Mouse (Mus musculus): ENCODE measurements around the gene Pias1. TPM values are rescaled to one million over a fixed set of nuclear protein-coding genes. Genes with fewer than 3 reads are reported as not detected.

The Pias1 gene
- polyA plus RNA-seq, 1 experiment from 2014 or later, result 66.2 TPM

GRCm38 (mm10) chr9:62843356-62844024, 144.2 kb downstream of the Pias1 start:
- no peaks in the 10 kb centered on the region for H3K9me3 ChIP-seq
- H3K36me3 ChIP-seq (replicated peaks), result no peaks in the 10 kb centered on the region
- no peak for ATAC-seq (replicated peaks)
- H3K4me1 ChIP-seq, result peaks cover 10% of the 10 kb centered on the region
- H3K27me3 ChIP-seq (replicated peaks), result no peaks in the 10 kb centered on the region
- no peak overlapping the region for H3K4me3 ChIP-seq
- H3K4me2 ChIP-seq, result no peak overlapping the region
- H3K9ac ChIP-seq, result no peak overlapping the region
- 79% methylated on average over 10 of the region's 10 CpGs for WGBS
- H3K27ac ChIP-seq, result no peak overlapping the region

GRCm38 (mm10) chr9:62839172-62839770, 148.5 kb downstream of the Pias1 start:
- Histone ChIP-seq H3K4me2 (peak overlapping the region; percentile 78), H3K27me3 (replicated peaks) (no peaks in the 10 kb centered on the region), H3K27ac (peak overlapping the region; percentile 76), H3K36me3 (replicated peaks) (no peaks in the 10 kb centered on the region), H3K4me1 (peaks cover 15% of the 10 kb centered on the region), H3K4me3 (peak overlapping the region; percentile 72), H3K9ac (peak overlapping the region; percentile 83), H3K9me3 (no peaks in the 10 kb centered on the region)
- WGBS, result 14% methylated on average over 14 of the region's 14 CpGs
- peak; percentile 32; the same call in 1 of the 2 replicates for ATAC-seq (replicated peaks)

GRCm38 (mm10) chr9:62838506-62839171, 149.1 kb downstream of the Pias1 start, which contains the start of gene Cln6:
Gene Cln6 (plus strand): TSS chr9:62838785.
- H3K27me3 ChIP-seq (replicated peaks), result no peaks in the 10 kb centered on the region
- no peaks in the 10 kb centered on the region for H3K36me3 ChIP-seq (replicated peaks)
- peak within 1 kb of the TSS; percentile 78 for H3K4me2 ChIP-seq
- H3K27ac ChIP-seq, result peak within 1 kb of the TSS; percentile 76
- H3K9me3 ChIP-seq, result no peaks in the 10 kb centered on the region
- peak; percentile 82 for ATAC-seq (replicated peaks)
- H3K4me3 ChIP-seq, result peak within 1 kb of the TSS; percentile 72
- peak within 1 kb of the TSS; percentile 83 for H3K9ac ChIP-seq
- H3K4me1 ChIP-seq, result peaks cover 15% of the 10 kb centered on the region
- WGBS, result under 1% methylated on average over 42 of the region's 48 CpGs

DNA sequence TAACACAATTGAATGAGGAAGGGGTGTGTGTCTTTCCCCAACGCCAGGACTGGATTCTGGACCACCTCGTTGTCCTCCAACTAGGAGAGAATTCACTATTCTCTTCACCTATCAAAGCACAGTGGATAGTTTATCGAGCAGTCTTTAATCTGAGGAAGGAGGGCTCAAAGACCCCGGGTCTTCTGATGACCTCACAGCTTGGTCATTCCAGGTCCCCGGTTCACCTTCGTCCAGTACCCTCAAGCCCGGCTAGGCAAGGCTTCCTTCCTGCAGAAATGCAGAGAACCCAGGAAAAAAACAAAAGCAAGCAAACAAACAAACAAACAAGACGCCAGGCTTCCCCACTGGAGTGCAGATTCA, 149.6 kb downstream of the Pias1 start:
- ATAC-seq (replicated peaks), result peak; percentile 31
- H3K9me3 ChIP-seq, result no peaks in the 10 kb centered on the region
- 15% methylated on average over 8 of the region's 8 CpGs for WGBS

GRCm38 (mm10) chr9:62837611-62838010, 150.1 kb downstream of the Pias1 start:
- Histone ChIP-seq H3K9me3 (no peaks in the 10 kb centered on the region), H3K36me3 (replicated peaks) (no peaks in the 10 kb centered on the region), H3K27ac (0 out of 2 replicates have a peak overlapping the region, but pooled peaks have one; percentile 76), H3K4me3 (no peak overlapping the region), H3K4me1 (peaks cover 15% of the 10 kb centered on the region), H3K4me2 (no peak overlapping the region), H3K9ac (no peak overlapping the region), H3K27me3 (replicated peaks) (no peaks in the 10 kb centered on the region)
- WGBS, result 68% methylated on average over 3 of the region's 3 CpGs
- ATAC-seq (replicated peaks), result no peak

More for the DNA sequence above, 149.6 kb downstream of the Pias1 start:
- Histone ChIP-seq H3K36me3 (replicated peaks) (no peaks in the 10 kb centered on the region), H3K27me3 (replicated peaks) (no peaks in the 10 kb centered on the region), H3K4me2 (peak overlapping the region; percentile 78), H3K4me1 (peaks cover 15% of the 10 kb centered on the region), H3K9ac (peak overlapping the region; percentile 83; the same call in 1 of the 2 replicates), H3K4me3 (peak overlapping the region; percentile 72), H3K27ac (0 out of 2 replicates have a peak overlapping the region, but pooled peaks have one; percentile 76)

DNA sequence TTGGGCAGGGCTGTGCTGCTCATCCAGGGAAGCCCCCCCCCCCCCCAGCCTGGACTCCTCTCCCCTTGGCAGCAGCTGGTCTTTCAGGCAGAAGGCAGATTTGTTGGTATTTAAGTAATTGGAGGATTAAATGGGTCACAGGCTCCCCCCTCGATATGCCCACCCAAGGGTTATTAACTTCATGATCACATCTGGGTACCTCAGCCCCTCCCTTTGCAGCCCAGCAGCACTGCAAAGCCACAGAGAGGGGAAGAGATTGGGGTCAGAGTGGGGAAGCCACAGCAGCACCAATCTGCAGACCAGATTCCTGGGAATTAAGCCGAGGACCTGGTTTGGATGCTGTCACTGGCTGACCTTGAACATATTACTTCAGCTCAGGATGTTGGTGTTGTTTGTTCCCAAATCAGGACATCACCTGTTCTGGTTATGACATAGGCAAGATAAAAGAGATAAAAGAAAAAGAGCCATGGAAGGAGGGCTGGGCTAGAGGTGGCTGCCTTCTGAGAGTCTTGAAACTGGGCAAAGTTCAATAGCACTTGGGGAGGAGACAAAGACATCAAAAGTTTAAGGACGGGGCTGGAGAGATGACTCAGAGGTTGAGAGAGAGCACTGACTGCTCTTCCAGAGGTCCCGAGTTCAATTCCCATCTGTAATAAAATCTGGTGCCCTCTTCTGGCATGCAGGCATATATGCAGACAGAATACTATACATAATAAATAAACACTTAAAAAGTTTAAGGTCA, 151.8 kb downstream of the Pias1 start:
- H3K27me3 ChIP-seq (replicated peaks), result no peaks in the 10 kb centered on the region
- no peak for ATAC-seq (replicated peaks)
- H3K27ac ChIP-seq, result no peak overlapping the region
- no peak overlapping the region for H3K4me2 ChIP-seq
- no peaks in the 10 kb centered on the region for H3K36me3 ChIP-seq (replicated peaks)
- H3K9ac ChIP-seq, result no peak overlapping the region
- no peak overlapping the region for H3K4me3 ChIP-seq
- 43% methylated on average over 4 of the region's 4 CpGs for WGBS
- no peaks in the 10 kb centered on the region for H3K9me3 ChIP-seq
- peaks cover 15% of the 10 kb centered on the region for H3K4me1 ChIP-seq

DNA sequence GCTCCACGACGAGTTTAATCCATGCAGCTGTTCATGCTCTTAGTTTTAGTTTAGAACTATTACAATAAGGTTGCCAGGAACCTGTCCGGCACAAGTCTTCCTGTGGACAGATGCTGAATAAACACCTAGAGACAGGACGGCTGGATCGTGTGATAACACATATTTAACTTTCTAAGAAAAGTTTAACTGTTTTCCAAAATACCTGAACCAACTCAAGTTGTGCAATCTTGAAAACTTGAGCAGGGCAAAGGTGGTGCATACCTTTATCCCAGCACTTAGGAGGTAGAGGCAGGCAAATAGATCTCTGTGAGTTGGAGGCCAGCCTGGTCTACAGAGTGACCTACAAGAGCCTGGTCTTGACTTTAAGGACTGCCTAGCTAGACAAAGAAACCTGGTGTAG, 152.8 kb downstream of the Pias1 start:
- H3K4me1 ChIP-seq, result peaks cover 15% of the 10 kb centered on the region
- no peaks in the 10 kb centered on the region for H3K36me3 ChIP-seq (replicated peaks)
- no peaks in the 10 kb centered on the region for H3K9me3 ChIP-seq
- H3K27ac ChIP-seq, result no peak overlapping the region
- H3K9ac ChIP-seq, result no peak overlapping the region
- no peak overlapping the region for H3K4me2 ChIP-seq
- no peak overlapping the region for H3K4me3 ChIP-seq
- WGBS, result 86% methylated on average over 5 of the region's 5 CpGs
- no peaks in the 10 kb centered on the region for H3K27me3 ChIP-seq (replicated peaks)
- ATAC-seq (replicated peaks), result no peak

DNA sequence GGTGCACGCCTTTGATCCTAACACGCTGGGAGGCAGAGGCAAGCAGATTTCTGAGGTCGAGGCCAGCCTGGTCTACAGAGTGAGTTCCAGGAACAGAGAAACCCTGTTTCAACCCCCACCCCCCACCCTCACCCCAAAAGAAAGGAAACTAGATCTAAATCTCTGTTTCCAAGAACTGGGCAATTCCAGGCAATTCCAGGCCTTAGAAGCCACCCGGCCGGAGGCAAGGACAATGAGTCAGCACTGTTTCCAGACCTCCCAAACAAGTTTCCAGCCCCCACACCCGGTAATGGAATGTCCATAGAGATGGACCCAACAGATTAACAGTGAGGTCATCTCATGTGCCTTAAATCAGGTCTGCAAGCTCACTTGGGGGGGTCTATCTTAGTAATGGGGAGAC, 157.8 kb downstream of the Pias1 start:
- 81% methylated on average over 6 of the region's 6 CpGs for WGBS
- Histone ChIP-seq H3K4me2 (no peak overlapping the region), H3K27me3 (replicated peaks) (no peaks in the 10 kb centered on the region), H3K9me3 (no peaks in the 10 kb centered on the region), H3K4me3 (no peak overlapping the region), H3K9ac (no peak overlapping the region), H3K36me3 (replicated peaks) (no peaks in the 10 kb centered on the region), H3K27ac (no peak overlapping the region), H3K4me1 (peaks cover 31% of the 10 kb centered on the region)
- ATAC-seq (replicated peaks), result no peak

GRCm38 (mm10) chr9:62828662-62829086, 159.1 kb downstream of the Pias1 start:
- Histone ChIP-seq H3K27me3 (replicated peaks) (no peaks in the 10 kb centered on the region), H3K9me3 (no peaks in the 10 kb centered on the region), H3K9ac (peak overlapping the region; percentile 3; the same call in 1 of the 2 replicates), H3K4me3 (peak overlapping the region; percentile 41), H3K4me2 (peak overlapping the region; percentile 51), H3K36me3 (replicated peaks) (no peaks in the 10 kb centered on the region), H3K27ac (peak overlapping the region; percentile 51), H3K4me1 (peaks cover 31% of the 10 kb centered on the region)
- 0% methylated on average over 23 of the region's 23 CpGs for WGBS
- peak; percentile 90 for ATAC-seq (replicated peaks)

Other genes with a start within 250 kb of the Pias1 start
- 64.6 and 67.0 TPM in 2 replicates for gene Fem1b, start 176.0 kb downstream of the Pias1 start, polyA plus RNA-seq (2015; fragmentation: Nextera tagmentation; extraction: Ambion mirVana)
- gene Cln6, start 149.1 kb downstream of the Pias1 start, polyA plus RNA-seq (2015; fragmentation: Nextera tagmentation; extraction: Ambion mirVana), result 5.9 and 6.2 TPM in 2 replicates
- gene Calml4, start 129.8 kb downstream of the Pias1 start, polyA plus RNA-seq (2015; fragmentation: Nextera tagmentation; extraction: Ambion mirVana), result 9.4 and 11.7 TPM in 2 replicates
- gene Skor1, start 161.0 kb upstream of the Pias1 start, polyA plus RNA-seq (2015; fragmentation: Nextera tagmentation; extraction: Ambion mirVana), result 1.6 and 1.9 TPM in 2 replicates

Data from midbrain, embryonic 15.5 days (tissue).